Mouse (Mus musculus) liver, embryonic 14.5 days (tissue): Measurements from ENCODE around the gene Fhit. TPM values are rescaled to one million over a fixed set of nuclear protein-coding genes. Genes with fewer than 3 reads are reported as not detected.

Experiments
- ATAC-seq: fragments of 200-750 bp; cut with Nextera tagmentation; 2 replicates; pipeline ENCODE4 v1.8.0; 2017; ENCODE audit warnings: moderate number of reproducible peaks, mild to moderate bottlenecking, moderate library complexity; ENCODE audit not compliant: insufficient read depth
- DNase-seq, 3 experiments: peaks; one replicate each; pipeline ENCODE4 v3.0.0-alpha.2; 2012 to 2013; ENCODE audit warnings: low read depth in 3 of 3, low spot score in 3 of 3
- H3K27ac ChIP-seq: fragments of 300-500 bp; sonication (generic); 2 replicates; pipeline ENCODE4 v1.5.1; 2014; ENCODE audit warnings: moderate library complexity, mild to moderate bottlenecking, control low read depth, inconsistent platforms
- H3K27me3 ChIP-seq: fragments of 300-500 bp; sonication (generic); 2 replicates; pipeline ENCODE4 v1.6.1; 2014; ENCODE audit warnings: mild to moderate bottlenecking, low read length, moderate library complexity; ENCODE audit not compliant: control insufficient read depth, insufficient read depth
- H3K36me3 ChIP-seq: fragments of 300-500 bp; sonication (generic); replicated peaks from 2 replicates; pipeline ENCODE4 v1.6.1; 2014; ENCODE audit warnings: low read depth; ENCODE audit not compliant: control insufficient read depth, insufficient read depth
- H3K4me1 ChIP-seq, 2 experiments: fragments of 200-500 bp in 1 of 2; fragments of 300-500 bp in 1 of 2; sonication (generic) in 1 of 2; replicated peaks; 2 replicates each; pipeline ENCODE4 v1.6.1; 2012 to 2014; ENCODE audit warnings: antibody characterized with exemption in 1 of 2, inconsistent platforms in 1 of 2, low read length in 1 of 2; ENCODE audit not compliant: control insufficient read depth in 2 of 2, insufficient read depth in 2 of 2
- H3K4me2 ChIP-seq: fragments of 300-500 bp; sonication (generic); 2 replicates; pipeline ENCODE4 v1.6.1; 2014; ENCODE audit warnings: low read depth, mild to moderate bottlenecking, control low read depth, moderate library complexity
- H3K4me3 ChIP-seq, 2 experiments: fragments of 200-500 bp in 1 of 2; fragments of 300-500 bp in 1 of 2; sonication (generic) in 1 of 2; 2 replicates each; pipeline ENCODE4 v1.5.1; 2012 to 2014; ENCODE audit warnings: low read depth in 2 of 2, low read length in 2 of 2, mild to moderate bottlenecking in 2 of 2, control low read depth in 1 of 2, inconsistent platforms in 1 of 2, moderate library complexity in 1 of 2; ENCODE audit not compliant: insufficient read depth in 1 of 2
- H3K9ac ChIP-seq: fragments of 300-500 bp; sonication (generic); replicated peaks from 2 replicates; pipeline ENCODE4 v1.6.1; 2014; ENCODE audit warnings: mild to moderate bottlenecking, control low read depth, moderate library complexity
- H3K9me3 ChIP-seq: fragments of 300-500 bp; sonication (generic); 2 replicates; pipeline ENCODE4 v1.6.1; 2016; ENCODE audit warnings: low read length, mixed read lengths; ENCODE audit not compliant: control insufficient read depth
- CTCF ChIP-seq: IDR thresholded peaks from 2 replicates; pipeline ENCODE4 v1.5.1; 2016; ENCODE audit warnings: antibody characterized with exemption, low read depth, control low read depth
- EP300 ChIP-seq: IDR thresholded peaks from 2 replicates; pipeline ENCODE4 v1.6.1; 2016; ENCODE audit warnings: antibody characterized with exemption, low read depth
- WGBS: fragments of 180-500 bp; shearing (Covaris S2); extraction: QIAGEN DNeasy Blood & Tissue Kit; methylation state at CpG from one replicate; pipeline ENCODE4 v1.1.7; 2014; ENCODE audit not compliant: insufficient replicate concordance; 5-methylcytosine and 5-hydroxymethylcytosine counted together
- polyA plus RNA-seq, 2 experiments: library from polyadenylated mRNA; depleted of rRNA in 1 of 2; stranded (reverse) in 1 of 2; unstranded in 1 of 2; fragments of >200 nt; fragmentation: Nextera tagmentation in 1 of 2; extraction: Ambion mirVana in 1 of 2; gene quantifications; 2 replicates each; pipeline versions ENCODE4 v1.2.1 to v1.2.3; 2012 to 2014

Fhit gene
- polyA plus RNA-seq, 2 experiments, result 1.4 to 1.9 TPM

DNA sequence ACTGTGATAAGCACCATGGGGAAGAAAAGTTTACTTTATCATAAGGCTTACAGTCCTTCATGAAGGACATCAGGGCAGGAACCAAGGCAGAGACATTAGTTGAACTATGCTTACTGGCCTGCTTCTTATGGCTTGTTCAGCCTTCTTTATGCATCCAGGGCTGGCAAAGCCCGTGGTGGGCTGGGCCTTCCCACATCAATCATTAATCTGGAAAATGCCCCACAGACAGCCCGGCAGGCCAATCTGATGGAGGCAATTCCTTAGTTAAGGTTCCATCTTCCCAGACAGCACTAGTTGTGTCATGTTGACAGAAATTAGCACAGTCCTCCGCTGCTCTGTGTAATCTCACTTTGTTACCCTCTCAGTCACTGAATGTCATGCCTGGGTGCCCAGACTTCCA is 4.1 kb downstream of the Fhit start:
- no peak overlapping the region for H3K9ac ChIP-seq
- no peak overlapping the region for H3K4me2 ChIP-seq
- H3K27me3 ChIP-seq, result no peaks in the 10 kb centered on the region
- no peak overlapping the region for H3K4me3 ChIP-seq
- no peak for ATAC-seq
- TF ChIP-seq CTCF (no peak), EP300 (no peak)
- H3K27ac ChIP-seq, result no peak overlapping the region
- H3K9me3 ChIP-seq, result no peaks in the 10 kb centered on the region
- H3K4me1 ChIP-seq, result peaks cover 0 to 4% of the 10 kb centered on the region in 2 experiments; a peak in 1 of 4 replicates
- WGBS, result 56% methylated on average over 3 of the region's 3 CpGs
- no peaks in the 10 kb centered on the region for H3K36me3 ChIP-seq
- no peak for DNase-seq

GRCm38 (mm10) chr14:11151634-11152321 is 10.1 kb downstream of the Fhit start:
- TF ChIP-seq EP300, result no peak
- no peak for TF ChIP-seq CTCF
- WGBS, result 59% methylated on average over 9 of the region's 9 CpGs

GRCm38 (mm10) chr14:11133787-11134735 is 27.8 kb downstream of the Fhit start:
- no peak for TF ChIP-seq EP300
- no peak for TF ChIP-seq CTCF
- H3K36me3 ChIP-seq, result no peaks in the 10 kb centered on the region
- WGBS, result 58% methylated on average over 12 of the region's 12 CpGs
- no peak overlapping the region for H3K9ac ChIP-seq
- no peaks in the 10 kb centered on the region for H3K27me3 ChIP-seq
- H3K9me3 ChIP-seq, result no peaks in the 10 kb centered on the region
- H3K27ac ChIP-seq, result no peak overlapping the region
- no peaks in the 10 kb centered on the region for H3K4me1 ChIP-seq
- ATAC-seq, result no peak
- no peak overlapping the region for H3K4me2 ChIP-seq
- no peak overlapping the region for H3K4me3 ChIP-seq
- DNase-seq, result no peak

More at GRCm38 (mm10) chr14:11151634-11152321, 10.1 kb downstream of the Fhit start:
- Histone ChIP-seq H3K36me3 (no peaks in the 10 kb centered on the region), H3K9ac (no peak overlapping the region), H3K4me3 (no peak overlapping the region), H3K4me1 (no peaks in the 10 kb centered on the region), H3K4me2 (no peak overlapping the region), H3K27me3 (no peaks in the 10 kb centered on the region), H3K27ac (no peak overlapping the region), H3K9me3 (no peaks in the 10 kb centered on the region)
- DNase-seq (no peak), ATAC-seq (no peak)

DNA sequence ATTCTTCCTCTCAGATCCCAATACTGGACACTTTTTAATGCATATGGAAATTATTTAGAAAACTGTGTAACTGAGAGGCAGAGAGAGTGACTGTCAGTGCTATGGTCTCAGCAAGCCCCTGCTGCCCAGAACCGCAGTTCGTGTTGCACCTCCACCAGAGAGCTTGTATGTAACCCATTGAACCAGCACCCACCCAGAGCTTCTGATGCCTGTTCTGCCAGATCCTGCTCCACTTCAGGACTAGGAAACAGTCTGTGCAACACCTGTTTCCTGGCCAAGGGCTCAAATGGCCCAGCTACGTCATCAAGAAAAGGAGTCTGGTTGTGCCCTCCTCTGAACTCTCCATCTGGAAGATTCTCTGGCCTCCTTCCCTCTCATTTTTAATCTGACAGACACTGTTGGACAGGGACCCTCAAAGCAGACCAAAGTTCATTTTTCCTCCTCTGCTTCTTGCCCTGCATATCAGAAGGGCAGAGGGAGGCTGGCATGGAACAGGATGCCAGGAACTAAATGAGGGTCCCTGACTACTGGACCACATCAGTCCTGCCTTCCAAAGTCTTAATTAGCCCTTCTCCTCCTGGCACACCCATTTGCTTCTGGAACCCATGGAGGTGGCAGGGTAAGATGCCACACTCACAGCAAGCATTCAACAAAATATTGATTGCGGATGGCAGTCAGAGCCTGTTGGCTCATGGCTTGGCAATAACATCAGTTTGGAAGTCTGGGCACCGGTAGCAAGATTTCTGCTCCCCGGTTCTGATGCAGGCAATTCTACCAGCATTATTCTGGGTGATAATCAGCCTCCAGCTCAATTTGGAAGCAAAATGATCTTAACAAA is 29.0 kb downstream of the Fhit start:
- H3K4me3 ChIP-seq, result no peak overlapping the region
- ATAC-seq (no peak), DNase-seq (no peak)
- no peaks in the 10 kb centered on the region for H3K4me1 ChIP-seq
- H3K9ac ChIP-seq, result no peak overlapping the region
- no peaks in the 10 kb centered on the region for H3K9me3 ChIP-seq
- TF ChIP-seq EP300, result no peak
- 75% methylated on average over 6 of the region's 6 CpGs for WGBS
- no peaks in the 10 kb centered on the region for H3K36me3 ChIP-seq
- no peak overlapping the region for H3K27ac ChIP-seq
- no peaks in the 10 kb centered on the region for H3K27me3 ChIP-seq
- H3K4me2 ChIP-seq, result no peak overlapping the region
